10 mouse cellular contexts compared by ENCODE assay signal in genomic region chr12:111848300-111848798, GRCm38 (mm10). TPM values are rescaled to one million over a fixed set of nuclear protein-coding genes. Genes with fewer than 3 reads are reported as not detected.
A peak's percentile ranks its signal among the peaks of the same experiment; 100 is the strongest.
DNase-seq lines count a peak whose midpoint lies in the region; ATAC-seq lines count a peak whose summit lies in the region.
"Had no signal": no experiment of that assay in that cellular context is flagged by ENCODE, and none has a peak within 500 bp of the region (broad histone marks: within the 10 kb centered on the region; RNA-seq: fewer than 3 reads in every experiment).

No protein-coding gene starts in this region.

- no peaks in the 10 kb centered on the region for H3K36me3 ChIP-seq in intestine, embryonic 16.5 days (ENCODE audit: control insufficient read depth, insufficient read depth, low read length)

- no peak overlapping the region for H3K4me3 ChIP-seq in intestine, embryonic 16.5 days (ENCODE audit: low read length)
- H3K4me3 ChIP-seq: limb, embryonic 13.5 days had no signal

- DNase-seq in layer of hippocampus, adult 9-11 months = peak; percentile 75
- no peak for DNase-seq in layer of hippocampus, postnatal 36 days
- DNase-seq in adipocyte (ENCODE audit: low spot score) = peak; percentile 16
- DNase-seq in cerebellum, postnatal 36 days = peak; percentile 40 to 43
- DNase-seq in layer of hippocampus, postnatal 10 days (ENCODE audit: low spot score in 2 of 2) = no peak
- no peak for DNase-seq in kidney, postnatal 10 days
- DNase-seq in left cerebral cortex, adult 11 months (ENCODE audit: low spot score) = no peak

- 0 out of 2 replicates have a peak overlapping the region, but pooled peaks have one; percentile 9 for H3K27ac ChIP-seq in intestine, embryonic 16.5 days (ENCODE audit: low read length)
- H3K27ac ChIP-seq: hindbrain, embryonic 14.5 days; limb, embryonic 13.5 days had no signal

- H3K4me1 ChIP-seq in intestine, embryonic 16.5 days (ENCODE audit: control insufficient read depth, insufficient read depth, low read length) = peaks cover 9% of the 10 kb centered on the region

- WGBS in intestine, embryonic 16.5 days = 64% methylated on average over 9 of the region's 9 CpGs

- H3K9ac ChIP-seq in intestine, embryonic 16.5 days (ENCODE audit: low read depth, low read length) = 0 out of 2 replicates have a peak overlapping the region, but pooled peaks have one; percentile 6
- H3K9ac ChIP-seq: hindbrain, embryonic 14.5 days; limb, embryonic 13.5 days had no signal

- no peak overlapping the region for H3K4me2 ChIP-seq in intestine, embryonic 16.5 days (ENCODE audit: low read depth, low read length)
- H3K4me2 ChIP-seq: hindbrain, embryonic 14.5 days; limb, embryonic 13.5 days had no signal

- ATAC-seq in intestine, embryonic 16.5 days = peak; percentile 62; the same call in 1 of the 2 replicates

- no peaks in the 10 kb centered on the region for H3K27me3 ChIP-seq in intestine, embryonic 16.5 days (replicated peaks; ENCODE audit: control insufficient read depth, insufficient read depth, low read length)
- H3K27me3 ChIP-seq: limb, embryonic 13.5 days had no signal

- H3K9me3 ChIP-seq in intestine, embryonic 16.5 days (ENCODE audit: control insufficient read depth, low read length) = 0 out of 2 replicates have a peak, but pooled peaks cover 3% of the 10 kb centered on the region

RNA-seq across cellular contexts. Expression of gene Zfyve21, which starts 34.4 kb away (rescaled TPM):
- total RNA-seq in layer of hippocampus, postnatal 36 days (2021) = 10 to 100 TPM; 20.8 to 25.4 TPM
- polyA plus RNA-seq in intestine, embryonic 16.5 days (2015; fragmentation: Nextera tagmentation; extraction: Ambion mirVana) = 232 and 245 TPM in 2 replicates
- 10 to 100 TPM; 21.5 to 22.0 TPM for total RNA-seq in layer of hippocampus, postnatal 10 days (2021)

RNA-seq across cellular contexts. Expression of gene Xrcc3, which starts 34.7 kb away (rescaled TPM):
- total RNA-seq in layer of hippocampus, postnatal 36 days (2021) = 1 to 10 TPM; 3.4 to 4.5 TPM
- 10.6 and 11.0 TPM in 2 replicates for polyA plus RNA-seq in intestine, embryonic 16.5 days (2015; fragmentation: Nextera tagmentation; extraction: Ambion mirVana)
- total RNA-seq in layer of hippocampus, postnatal 10 days (2021) = 1 to 10 TPM; 3.2 to 4.1 TPM

RNA-seq across cellular contexts. Expression of gene Ppp1r13b, which starts 59.6 kb away (rescaled TPM):
- total RNA-seq in layer of hippocampus, postnatal 36 days (2021) = 100 to 1,000 TPM in 1 of 2 experiments, 10 to 100 TPM in 1; 92.0 to 104 TPM
- polyA plus RNA-seq in intestine, embryonic 16.5 days (2015; fragmentation: Nextera tagmentation; extraction: Ambion mirVana) = 5.6 and 7.9 TPM in 2 replicates
- total RNA-seq in layer of hippocampus, postnatal 10 days (2021) = 10 to 100 TPM; 66.3 to 69.1 TPM

Comparison
In these comparisons a context has a peak if more than half of its experiments do, and no peak if none do; other contexts are left out.
1. DNase-seq: peak in layer of hippocampus, adult 9-11 months (single experiment), adipocyte (single experiment) and cerebellum, postnatal 36 days (2 of 2); none in layer of hippocampus, postnatal 36 days (0 of 2), layer of hippocampus, postnatal 10 days (0 of 2), kidney, postnatal 10 days (single experiment) and left cerebral cortex, adult 11 months (single experiment).